Mouse (Mus musculus) lung, adult 2 months (tissue): ENCODE measurements around the gene Cd84.

Source experiments
- CTCF ChIP-seq: fragments of 200-500 bp; IDR thresholded peaks from 2 replicates; pipeline ENCODE4 v1.5.1; 2011; ENCODE audit warnings: mild to moderate bottlenecking, low read length, control low read depth; ENCODE audit not compliant: insufficient read depth
- POLR2A ChIP-seq: fragments of 200-500 bp; IDR thresholded peaks from 2 replicates; pipeline ENCODE4 v1.6.1; 2011; ENCODE audit warnings: low read depth, mild to moderate bottlenecking, control low read depth, low read length, borderline replicate concordance; ENCODE audit errors: extremely low read depth

DNA sequence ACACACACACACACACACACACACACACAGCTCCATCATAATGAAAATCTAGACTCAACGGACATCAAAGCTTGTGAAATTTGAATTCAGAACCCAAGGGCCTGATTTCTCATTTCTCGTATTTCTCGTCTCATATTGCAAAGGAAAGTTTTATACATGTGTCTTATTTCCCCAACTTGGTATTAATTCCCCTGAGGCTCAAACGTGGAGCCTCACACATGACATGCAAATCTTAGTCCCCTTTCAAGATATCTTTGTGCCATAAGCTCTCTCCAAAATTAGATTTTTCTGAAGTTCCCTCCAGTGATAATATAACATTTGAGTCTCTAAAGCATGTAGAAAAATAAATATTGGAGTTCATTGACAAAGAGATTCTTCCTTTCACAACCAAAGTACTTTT is 9.3 kb downstream of the Cd84 start:
- no peak for TF ChIP-seq CTCF
- TF ChIP-seq POLR2A: no peak
